Mouse (Mus musculus) layer of hippocampus, adult 6 months (tissue): ENCODE measurements around the gene Defa21. TPM values are rescaled to one million over a fixed set of nuclear protein-coding genes. Genes with fewer than 3 reads are reported as not detected.

ENCODE experiments used
- long read RNA-seq, 2 experiments: library from polyadenylated mRNA; unstranded; transcript quantifications; one replicate each; pipeline ENCODE4 v2.0.0; 2019 to 2020
- polyA plus RNA-seq: library from polyadenylated mRNA; unstranded; fragments of <200 nt; fragmentation: Nextera tagmentation; gene quantifications from 2 replicates; pipeline ENCODE4 v1.2.3, GENCODE M21; 2021

Gene Defa21
- polyA plus RNA-seq = not detected in 2 replicates
- long read RNA-seq, experiment 1 = 0 reads
- long read RNA-seq, experiment 2 = 0 reads

GRCm38 (mm10) chr8:21025245-21025644, at the start of gene Defa21:
TSS of gene Defa21 (plus strand) at chr8:21025545.

GRCm38 (mm10) chr8:21054747-21055146, 29.4 kb downstream of the Defa21 start, which contains the start of gene Defa23:
TSS of gene Defa23 (plus strand) at chr8:21055047.

GRCm38 (mm10) chr8:21064738-21065137, 39.4 kb downstream of the Defa21 start, which contains the start of gene Defa35:
TSS of gene Defa35 (plus strand) at chr8:21065038.

Other genes starting within 250 kb of the Defa21 start
- not detected in 2 replicates for gene Defb33, start 132.9 kb upstream of the Defa21 start, polyA plus RNA-seq
- not detected in 2 replicates for gene Gm15056, start 122.9 kb upstream of the Defa21 start, polyA plus RNA-seq
- gene Gm6040, start 103.5 kb upstream of the Defa21 start, polyA plus RNA-seq = not detected in 2 replicates
- gene AY761185, start 80.8 kb upstream of the Defa21 start, polyA plus RNA-seq = not detected in 2 replicates
- not detected in 2 replicates for gene Defa23, start 29.5 kb downstream of the Defa21 start, polyA plus RNA-seq
- gene Defa35, start 39.5 kb downstream of the Defa21 start, polyA plus RNA-seq = not detected in 2 replicates
- not detected in 2 replicates for gene Defa25, start 58.9 kb downstream of the Defa21 start, polyA plus RNA-seq
- not detected in 2 replicates for gene Gm14851, start 70.5 kb downstream of the Defa21 start, polyA plus RNA-seq
- not detected in 2 replicates for gene Defa30, start 109.1 kb downstream of the Defa21 start, polyA plus RNA-seq
- gene Defa22, start 136.7 kb downstream of the Defa21 start, polyA plus RNA-seq = not detected in 2 replicates
- not detected in 2 replicates for gene Defa31, start 166.1 kb downstream of the Defa21 start, polyA plus RNA-seq
- gene Gm15293, start 176.0 kb downstream of the Defa21 start, polyA plus RNA-seq = not detected in 2 replicates
- not detected in 2 replicates for gene Gm15292, start 224.2 kb downstream of the Defa21 start, polyA plus RNA-seq